Mouse (Mus musculus) ES-E14 (cell line): ENCODE results near the gene Gm266. TPM values are rescaled to one million over a fixed set of nuclear protein-coding genes. Genes with fewer than 3 reads are reported as not detected.

Experiments
- DNase-seq: peaks from one replicate; pipeline ENCODE4 v3.0.0-alpha.2; 2013; ENCODE audit warnings: low read depth, low spot score
- H3K27ac ChIP-seq: 2 replicates; pipeline ENCODE4 v1.5.1; 2012; ENCODE audit warnings: low read depth, mild to moderate bottlenecking, low read length, moderate library complexity, mixed read lengths; ENCODE audit not compliant: poor library complexity, insufficient read depth, severe bottlenecking
- H3K36me3 ChIP-seq: 2 replicates; pipeline ENCODE4 v1.6.1; 2012; ENCODE audit warnings: mild to moderate bottlenecking, low read length, moderate library complexity, mixed read lengths; ENCODE audit not compliant: control insufficient read depth, poor library complexity, insufficient read depth, severe bottlenecking
- H3K4me1 ChIP-seq, 2 experiments: fragments of 150-350 bp in 1 of 2; sonication (generic) in 1 of 2; 2 replicates each; pipeline ENCODE4 v1.6.1; 2012; ENCODE audit warnings: low read length in 2 of 2, mild to moderate bottlenecking in 1 of 2, mixed read lengths in 1 of 2; ENCODE audit not compliant: control insufficient read depth in 2 of 2, insufficient read depth in 2 of 2, poor library complexity in 1 of 2
- H3K4me3 ChIP-seq, 2 experiments: fragments of 150-350 bp in 1 of 2; sonication (generic) in 1 of 2; 2 replicates each; pipeline ENCODE4 v1.5.1; 2012; ENCODE audit warnings: low read length in 2 of 2, low read depth in 1 of 2, mild to moderate bottlenecking in 1 of 2, mixed read lengths in 1 of 2; ENCODE audit not compliant: insufficient read depth in 1 of 2, poor library complexity in 1 of 2, severe bottlenecking in 1 of 2
- H3K9ac ChIP-seq: 2 replicates; pipeline ENCODE4 v1.6.1; 2012; ENCODE audit warnings: low read depth, mild to moderate bottlenecking, low read length, mixed read lengths; ENCODE audit not compliant: poor library complexity, insufficient read depth, severe bottlenecking
- H3K9me3 ChIP-seq: fragments of 150-350 bp; sonication (generic); 2 replicates; pipeline ENCODE4 v1.6.1; 2012; ENCODE audit warnings: low read depth, mild to moderate bottlenecking, low read length; ENCODE audit not compliant: control insufficient read depth, insufficient read depth
- CHD2 ChIP-seq: IDR thresholded peaks from 2 replicates; pipeline ENCODE4 v1.6.1; 2014; ENCODE audit warnings: mild to moderate bottlenecking, low read depth, low read length, inconsistent platforms
- HCFC1 ChIP-seq: IDR thresholded peaks from 2 replicates; pipeline ENCODE4 v1.6.1; 2012; ENCODE audit warnings: low read length, inconsistent platforms, borderline replicate concordance; ENCODE audit not compliant: insufficient read depth
- MAFK ChIP-seq: IDR thresholded peaks from 2 replicates; pipeline ENCODE4 v1.6.1; 2014; ENCODE audit warnings: mild to moderate bottlenecking, low read depth, low read length, inconsistent platforms; ENCODE audit not compliant: insufficient read depth
- ZC3H11A ChIP-seq: IDR thresholded peaks from 2 replicates; pipeline ENCODE4 v1.6.1; 2012; ENCODE audit warnings: low read depth, mild to moderate bottlenecking, inconsistent platforms, low read length, borderline replicate concordance
- ZNF384 ChIP-seq: IDR thresholded peaks from 2 replicates; pipeline ENCODE4 v1.6.1; 2012; ENCODE audit warnings: low read depth, low read length, inconsistent platforms
- in situ Hi-C, 2 experiments: fragments of 600-800 bp; cut with MboI; formaldehyde crosslinking; loops; one replicate each; pipeline ENCODE4 v1.15.1; 2025; ENCODE audit warnings: low sequenced_read_pairs in 2 of 2, inconsistent platforms in 1 of 2; ENCODE audit not compliant: unreplicated experiment in 2 of 2
- total RNA-seq: library from RNA; depleted of rRNA; stranded (reverse); fragments of 300-350 nt; gene quantifications from 2 replicates; pipeline ENCODE4 v1.2.3, GENCODE M21; 2012

The Gm266 gene
- total RNA-seq, 1 experiment = 0.62 TPM

DNA sequence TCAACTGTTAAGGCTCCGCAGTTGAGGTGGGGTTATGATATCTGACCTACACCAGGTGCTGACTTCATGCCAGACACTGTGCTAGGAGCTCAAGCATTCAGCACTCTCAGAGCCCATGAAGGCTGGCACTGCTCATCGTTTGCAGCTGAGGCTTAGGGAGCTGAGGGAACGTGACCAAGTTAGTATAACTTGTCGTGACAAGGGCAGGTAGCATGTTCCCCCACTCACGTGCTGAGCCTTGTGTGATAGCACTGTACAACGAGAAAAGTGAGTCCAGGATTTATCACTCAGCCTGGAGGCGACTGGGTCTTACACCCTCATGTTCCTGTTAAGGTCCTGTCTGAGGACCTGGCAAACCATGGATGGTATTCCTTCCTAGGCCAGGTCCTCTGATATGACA lies 34.1 kb downstream of the Gm266 start:
- no peak for TF ChIP-seq ZC3H11A
- no peak for TF ChIP-seq ZNF384
- no peak for TF ChIP-seq HCFC1
- no peak for TF ChIP-seq MAFK
- no peak for TF ChIP-seq CHD2
- in situ Hi-C loops = no loop called here
- peaks cover 0 to 8% of the 10 kb centered on the region in 2 experiments; a peak in 1 of 4 replicates for H3K4me1 ChIP-seq

DNA sequence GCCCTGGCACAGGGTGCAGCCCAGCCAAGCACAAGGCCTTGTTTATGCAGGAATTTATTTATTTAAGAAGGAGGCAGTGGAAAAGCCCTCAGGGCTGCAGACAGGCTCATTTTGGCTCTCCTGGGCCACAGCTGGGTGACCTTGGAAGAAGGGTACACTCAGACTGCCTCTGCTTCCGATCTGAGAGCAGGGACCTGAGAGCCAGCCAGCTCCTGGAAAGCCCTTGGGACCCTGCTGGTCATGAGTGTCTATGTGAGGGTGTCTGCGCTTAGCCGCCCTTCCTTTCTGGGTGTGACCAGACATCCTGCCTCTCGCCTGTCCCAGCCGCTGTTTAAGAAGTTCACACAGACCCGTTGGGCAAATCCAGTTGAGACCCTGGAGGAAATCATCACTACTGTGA lies 35.3 kb downstream of the Gm266 start:
- no peak for TF ChIP-seq CHD2
- no peak for TF ChIP-seq HCFC1
- no peak for TF ChIP-seq MAFK
- TF ChIP-seq ZC3H11A = no peak
- TF ChIP-seq ZNF384 = no peak
- no peak overlapping the region for H3K27ac ChIP-seq
- no peaks in the 10 kb centered on the region for H3K9me3 ChIP-seq
- no peaks in the 10 kb centered on the region for H3K36me3 ChIP-seq
- no peak for DNase-seq
- no peak overlapping the region for H3K9ac ChIP-seq
- in situ Hi-C loops = no loop called here
- no peak overlapping the region for H3K4me3 ChIP-seq
- H3K4me1 ChIP-seq = peaks cover 0 to 8% of the 10 kb centered on the region in 2 experiments; a peak in 1 of 4 replicates

More for the DNA sequence above, 34.1 kb downstream of the Gm266 start:
- Histone ChIP-seq H3K36me3 (no peaks in the 10 kb centered on the region), H3K9ac (no peak overlapping the region), H3K9me3 (no peaks in the 10 kb centered on the region), H3K27ac (no peak overlapping the region), H3K4me3 (no peak overlapping the region)
- no peak for DNase-seq

DNA sequence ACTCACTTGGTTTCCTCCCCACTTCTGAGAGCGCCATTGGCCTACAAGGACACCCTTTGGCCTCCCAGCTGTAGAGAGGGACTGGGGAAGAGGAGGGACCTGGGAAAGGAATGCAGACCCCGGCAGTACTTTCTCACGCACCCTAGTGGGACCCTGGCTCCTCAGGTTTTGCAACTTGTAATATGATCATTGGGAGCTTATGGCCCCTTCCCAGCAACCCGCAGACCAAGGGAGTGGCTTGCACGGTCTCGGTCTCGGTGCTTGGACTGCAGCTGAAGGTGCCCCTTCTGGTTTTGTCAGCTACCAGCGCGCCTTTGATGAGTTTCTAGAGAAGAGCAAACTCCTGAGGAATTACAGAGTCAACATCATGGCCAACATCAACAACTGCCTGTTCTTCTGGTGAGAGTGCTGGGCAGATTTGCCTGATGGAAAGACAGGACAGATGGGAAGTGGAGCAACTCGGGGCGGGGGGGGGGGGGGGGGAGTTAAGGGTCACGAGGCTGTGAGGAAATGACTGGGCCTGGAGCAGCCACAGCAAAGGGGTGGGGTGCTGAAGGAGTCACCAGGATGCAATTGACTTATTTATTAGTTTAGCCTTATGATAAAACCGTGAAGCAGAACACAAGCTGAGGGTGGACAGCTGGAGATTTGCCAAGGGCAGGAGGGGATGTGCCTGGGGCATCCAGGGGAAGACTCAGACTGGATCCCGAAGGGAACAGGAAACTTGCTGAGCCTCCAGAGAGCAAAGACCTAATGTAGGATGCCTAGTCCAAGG lies 36.5 kb downstream of the Gm266 start:
- in situ Hi-C loops = no loop called here
- no peaks in the 10 kb centered on the region for H3K36me3 ChIP-seq
- DNase-seq = no peak
- no peak overlapping the region for H3K27ac ChIP-seq
- H3K9ac ChIP-seq = no peak overlapping the region
- TF ChIP-seq MAFK = no peak
- TF ChIP-seq ZC3H11A = no peak
- no peak for TF ChIP-seq CHD2
- no peak for TF ChIP-seq HCFC1
- TF ChIP-seq ZNF384 = no peak
- no peak overlapping the region for H3K4me3 ChIP-seq
- H3K9me3 ChIP-seq = no peaks in the 10 kb centered on the region
- H3K4me1 ChIP-seq = peaks cover 0 to 8% of the 10 kb centered on the region in 2 experiments; a peak in 1 of 4 replicates

DNA sequence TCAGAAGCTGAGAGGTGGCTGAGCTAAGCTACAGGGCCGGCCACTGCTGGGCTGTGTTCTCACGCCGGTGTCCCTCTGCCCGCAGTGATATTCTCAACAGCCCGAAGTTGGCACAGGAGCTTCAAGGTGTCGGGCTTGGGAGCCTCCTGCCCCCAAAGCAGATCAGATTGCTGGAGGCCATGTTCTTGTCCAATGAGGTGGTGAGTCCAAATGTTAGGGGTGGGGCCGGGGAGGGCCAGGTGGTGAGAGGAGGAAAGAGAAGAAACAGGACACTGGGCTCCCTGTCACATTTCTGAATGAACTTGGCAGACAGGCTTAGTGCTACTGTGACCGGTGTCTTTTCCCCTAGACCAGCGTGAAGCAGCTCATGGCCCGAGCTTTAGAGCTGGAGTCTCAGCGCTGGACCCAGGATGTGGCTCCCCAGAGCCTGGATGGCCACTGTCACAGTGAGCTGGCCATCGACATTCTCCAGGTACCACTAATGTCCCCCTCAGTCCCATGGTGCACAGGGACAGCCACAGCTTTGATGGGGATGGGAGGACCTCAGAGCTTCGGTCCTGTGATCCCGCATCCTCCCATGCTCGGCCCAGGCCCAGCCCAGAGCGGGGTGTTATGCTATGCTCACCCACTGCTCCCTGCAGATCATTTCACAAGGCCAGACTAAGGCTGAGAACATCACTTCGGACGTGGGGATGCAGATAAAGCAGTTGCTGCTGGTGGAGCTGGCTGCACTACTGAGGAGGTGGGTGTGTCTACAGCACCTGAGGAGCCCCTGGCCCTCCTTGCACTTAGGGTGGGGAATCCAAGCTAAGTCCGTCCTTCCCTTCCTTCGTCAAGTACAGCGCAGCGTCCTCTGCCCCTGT lies 37.5 kb downstream of the Gm266 start:
- Histone ChIP-seq H3K36me3 (no peaks in the 10 kb centered on the region), H3K27ac (no peak overlapping the region), H3K9ac (no peak overlapping the region), H3K4me1 (peaks cover 0 to 8% of the 10 kb centered on the region in 2 experiments; a peak in 1 of 4 replicates), H3K9me3 (no peaks in the 10 kb centered on the region), H3K4me3 (no peak overlapping the region)
- no peak for TF ChIP-seq ZNF384
- TF ChIP-seq MAFK = no peak
- TF ChIP-seq CHD2 = no peak
- no peak for TF ChIP-seq ZC3H11A
- TF ChIP-seq HCFC1 = no peak
- no peak for DNase-seq
- in situ Hi-C loops = no loop called here
